Mouse (Mus musculus) midbrain, embryonic 16.5 days (tissue): ENCODE data around the gene Nek2. TPM values are rescaled to one million over a fixed set of nuclear protein-coding genes. Genes with fewer than 3 reads are reported as not detected.
A peak's percentile ranks its signal among the peaks of the same experiment; 100 is the strongest.

Experiments used
- ATAC-seq: fragments of 200-750 bp; cut with Nextera tagmentation; 2 replicates; pipeline ENCODE4 v1.8.0; 2017; ENCODE audit warnings: moderate TSS enrichment
- H3K27ac ChIP-seq: fragments of 300-500 bp; sonication (generic); 2 replicates; pipeline ENCODE4 v1.5.1; 2014; ENCODE audit warnings: mild to moderate bottlenecking, low read length, mixed read lengths
- H3K27me3 ChIP-seq: fragments of 300-500 bp; sonication (generic); 2 replicates; pipeline ENCODE4 v1.6.1; 2014; ENCODE audit warnings: low read depth, low read length, mixed read lengths; ENCODE audit not compliant: control insufficient read depth, insufficient read depth
- H3K36me3 ChIP-seq: fragments of 300-500 bp; sonication (generic); 2 replicates; pipeline ENCODE4 v1.6.1; 2014; ENCODE audit warnings: mild to moderate bottlenecking, low read length, moderate library complexity, mixed read lengths; ENCODE audit not compliant: control insufficient read depth, insufficient read depth
- H3K4me1 ChIP-seq: fragments of 300-500 bp; sonication (generic); 2 replicates; pipeline ENCODE4 v1.6.1; 2014; ENCODE audit warnings: mild to moderate bottlenecking, low read length, mixed read lengths; ENCODE audit not compliant: control insufficient read depth, insufficient read depth
- H3K4me2 ChIP-seq: fragments of 300-500 bp; sonication (generic); 2 replicates; pipeline ENCODE4 v1.6.1; 2014; ENCODE audit warnings: mild to moderate bottlenecking, low read length, mixed read lengths
- H3K4me3 ChIP-seq: fragments of 300-500 bp; sonication (generic); 2 replicates; pipeline ENCODE4 v1.5.1; 2014; ENCODE audit warnings: low read depth, mild to moderate bottlenecking, low read length, moderate library complexity, mixed read lengths
- H3K9ac ChIP-seq: fragments of 300-500 bp; sonication (generic); 2 replicates; pipeline ENCODE4 v1.6.1; 2014; ENCODE audit warnings: low read depth, low read length, mixed read lengths
- H3K9me3 ChIP-seq: fragments of 300-500 bp; sonication (generic); replicated peaks from 2 replicates; pipeline ENCODE4 v1.6.1; 2014; ENCODE audit warnings: mild to moderate bottlenecking, low read length, mixed read lengths; ENCODE audit not compliant: control insufficient read depth, poor library complexity, severe bottlenecking
- whole genome bisulfite sequencing: fragments of 180-500 bp; shearing (Covaris S2); extraction: QIAGEN DNeasy Blood & Tissue Kit; methylation state at CpG from one replicate; pipeline ENCODE4 v1.1.7; 2014; 5-methylcytosine and 5-hydroxymethylcytosine counted together
- polyA plus RNA-seq: library from polyadenylated mRNA; unstranded; fragments of >200 nt; fragmentation: Nextera tagmentation; extraction: Ambion mirVana; gene quantifications from 2 replicates; pipeline ENCODE4 v1.2.1, GENCODE M21; 2015

The Nek2 gene
- polyA plus RNA-seq, 1 experiment from 2014 or later: 4.7 TPM

GRCm38 (mm10) chr1:191808688-191809223 lies 12.5 kb upstream of the Nek2 start:
- H3K36me3 ChIP-seq: no peaks in the 10 kb centered on the region
- no peaks in the 10 kb centered on the region for H3K9me3 ChIP-seq
- no peak overlapping the region for H3K4me2 ChIP-seq
- no peak overlapping the region for H3K27ac ChIP-seq
- peak; percentile 95 for ATAC-seq
- H3K4me3 ChIP-seq: no peak overlapping the region
- H3K9ac ChIP-seq: no peak overlapping the region
- no peaks in the 10 kb centered on the region for H3K4me1 ChIP-seq
- no peaks in the 10 kb centered on the region for H3K27me3 ChIP-seq
- WGBS: 69% methylated on average over 12 of the region's 12 CpGs

GRCm38 (mm10) chr1:191811774-191812173 lies 9.5 kb upstream of the Nek2 start:
- H3K4me1 ChIP-seq: no peaks in the 10 kb centered on the region
- no peak overlapping the region for H3K27ac ChIP-seq
- ATAC-seq: no peak
- H3K36me3 ChIP-seq: no peaks in the 10 kb centered on the region
- H3K9me3 ChIP-seq: no peaks in the 10 kb centered on the region
- 84% methylated on average over 12 of the region's 12 CpGs for WGBS
- no peaks in the 10 kb centered on the region for H3K27me3 ChIP-seq
- H3K4me3 ChIP-seq: no peak overlapping the region
- no peak overlapping the region for H3K9ac ChIP-seq
- no peak overlapping the region for H3K4me2 ChIP-seq

GRCm38 (mm10) chr1:191812949-191813691 lies 8.1 kb upstream of the Nek2 start:
- no peaks in the 10 kb centered on the region for H3K27me3 ChIP-seq
- H3K36me3 ChIP-seq: no peaks in the 10 kb centered on the region
- H3K4me3 ChIP-seq: no peak overlapping the region
- ATAC-seq: no peak
- H3K4me1 ChIP-seq: peaks cover 2% of the 10 kb centered on the region; the same call in 1 of the 2 replicates
- H3K9me3 ChIP-seq: no peaks in the 10 kb centered on the region
- no peak overlapping the region for H3K27ac ChIP-seq
- WGBS: 89% methylated on average over 13 of the region's 13 CpGs
- H3K9ac ChIP-seq: no peak overlapping the region
- H3K4me2 ChIP-seq: no peak overlapping the region

DNA sequence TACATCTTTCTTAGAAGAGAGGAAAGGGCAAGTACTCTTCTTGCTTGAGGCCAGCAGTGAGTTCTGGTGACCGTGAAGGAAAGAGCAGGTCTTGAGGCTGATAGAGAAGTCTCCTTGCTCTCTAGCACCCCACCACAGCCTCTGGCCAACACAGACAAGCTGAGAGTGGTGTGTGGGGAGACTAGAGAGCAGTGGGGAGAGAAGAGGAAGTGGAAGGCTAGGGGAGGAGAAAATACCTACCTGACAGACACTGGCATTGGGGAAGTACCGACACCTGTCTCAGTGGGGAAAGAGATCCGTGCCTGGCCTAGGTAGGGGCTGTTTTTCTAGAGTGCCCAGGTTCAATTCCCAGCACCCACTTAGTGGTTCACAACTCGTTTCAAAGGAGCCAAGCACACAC lies 7.0 kb upstream of the Nek2 start:
- ATAC-seq: no peak
- H3K9me3 ChIP-seq: no peaks in the 10 kb centered on the region

DNA sequence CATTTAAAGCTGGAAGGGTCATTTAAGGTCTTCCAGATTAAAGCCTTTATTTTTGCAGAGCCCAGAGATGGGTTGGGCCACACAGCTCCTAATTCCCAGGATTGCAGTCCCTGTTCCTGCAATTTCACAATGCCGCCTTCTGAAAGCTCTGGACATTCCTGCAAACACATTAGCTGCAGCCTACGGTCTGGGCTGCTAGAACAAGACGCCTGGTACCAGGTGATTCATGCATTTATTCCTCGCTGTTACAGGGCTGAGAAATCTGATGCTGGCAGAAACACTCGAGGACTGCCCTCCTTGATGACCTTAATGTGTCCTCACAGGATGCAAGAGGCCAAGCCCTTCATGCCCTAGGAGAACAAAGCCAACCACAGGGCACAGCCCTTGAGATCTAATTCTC lies 6.3 kb upstream of the Nek2 start:
- Histone ChIP-seq H3K27me3 (no peaks in the 10 kb centered on the region), H3K4me1 (peaks cover 3% of the 10 kb centered on the region; the same call in 1 of the 2 replicates), H3K9ac (no peak overlapping the region), H3K9me3 (no peaks in the 10 kb centered on the region), H3K36me3 (no peaks in the 10 kb centered on the region), H3K4me2 (no peak overlapping the region), H3K4me3 (no peak overlapping the region), H3K27ac (no peak overlapping the region)
- no peak for ATAC-seq
- WGBS: 66% methylated on average over 5 of the region's 5 CpGs

More for the DNA sequence above, 7.0 kb upstream of the Nek2 start:
- Histone ChIP-seq H3K4me2 (no peak overlapping the region), H3K27ac (no peak overlapping the region), H3K4me3 (no peak overlapping the region), H3K27me3 (no peaks in the 10 kb centered on the region), H3K36me3 (no peaks in the 10 kb centered on the region), H3K9ac (no peak overlapping the region), H3K4me1 (peaks cover 3% of the 10 kb centered on the region; the same call in 1 of the 2 replicates)
- WGBS: 81% methylated on average over 4 of the region's 4 CpGs

DNA sequence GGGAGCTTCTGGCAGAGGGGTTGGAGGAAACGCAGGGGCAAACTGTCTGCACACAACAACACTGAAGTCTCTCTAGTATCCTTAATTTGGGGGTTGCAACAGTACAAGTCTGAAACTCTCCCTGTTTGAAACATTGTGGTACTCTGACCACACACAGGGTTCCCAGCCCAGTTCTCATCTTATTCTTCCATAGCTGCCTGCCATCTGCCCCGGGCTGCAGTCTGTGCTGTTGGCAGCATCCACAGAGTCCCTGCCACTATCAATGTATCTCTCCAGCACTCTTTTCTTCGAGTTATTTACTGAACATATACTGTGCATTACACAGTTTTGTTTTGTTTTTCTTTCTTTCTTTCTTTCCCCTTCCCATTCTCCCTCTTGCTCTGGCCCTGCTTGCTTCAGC lies 4.6 kb upstream of the Nek2 start:
- Histone ChIP-seq H3K4me1 (peaks cover 8% of the 10 kb centered on the region), H3K4me3 (no peak overlapping the region), H3K27ac (no peak overlapping the region), H3K4me2 (no peak overlapping the region), H3K9ac (no peak overlapping the region), H3K9me3 (no peaks in the 10 kb centered on the region), H3K27me3 (no peaks in the 10 kb centered on the region), H3K36me3 (no peaks in the 10 kb centered on the region)
- ATAC-seq: no peak
- 75% methylated on average over 3 of the region's 3 CpGs for WGBS

DNA sequence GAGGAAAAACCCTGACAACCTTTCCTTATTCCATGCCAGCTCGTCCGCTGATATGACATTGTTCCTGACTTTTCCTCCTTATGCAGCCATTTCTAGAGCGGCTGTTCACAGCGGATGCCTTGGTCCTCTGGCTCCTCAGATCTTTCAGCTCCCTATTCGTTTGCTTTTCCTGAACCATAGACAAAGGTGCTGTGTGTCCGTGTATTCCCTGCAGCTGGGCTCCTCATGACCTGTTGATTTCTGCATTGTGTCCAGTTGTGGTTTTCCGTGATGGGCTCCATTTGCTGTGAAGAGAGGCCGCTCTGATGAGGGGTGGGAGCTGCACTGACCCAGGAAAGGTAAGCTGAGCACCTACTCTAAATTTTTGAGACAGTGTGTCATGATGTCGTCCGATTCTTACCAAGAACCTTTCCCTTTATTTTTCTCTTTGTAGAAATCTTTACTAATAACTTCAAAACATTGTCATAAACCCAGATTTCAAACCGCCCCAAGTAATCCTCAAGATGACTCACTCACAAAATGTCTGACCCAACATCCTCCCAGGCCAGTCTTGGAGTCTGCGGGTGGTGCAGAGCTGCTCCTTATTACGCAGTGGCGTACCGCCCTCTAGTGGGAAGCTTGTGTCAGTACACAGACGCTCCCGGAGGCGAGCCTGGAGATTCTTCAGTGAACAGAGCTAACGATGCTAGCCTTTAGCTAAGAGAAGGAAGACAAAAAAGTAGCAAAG lies 3.7 kb upstream of the Nek2 start:
- H3K27me3 ChIP-seq: no peaks in the 10 kb centered on the region
- peak; percentile 50 for ATAC-seq
- no peak overlapping the region for H3K27ac ChIP-seq
- WGBS: 34% methylated on average over 19 of the region's 19 CpGs
- no peak overlapping the region for H3K4me3 ChIP-seq
- H3K36me3 ChIP-seq: no peaks in the 10 kb centered on the region
- peaks cover 10% of the 10 kb centered on the region for H3K4me1 ChIP-seq
- H3K9ac ChIP-seq: 0 out of 2 replicates have a peak overlapping the region, but pooled peaks have one; percentile 10
- no peak overlapping the region for H3K4me2 ChIP-seq
- H3K9me3 ChIP-seq: no peaks in the 10 kb centered on the region

DNA sequence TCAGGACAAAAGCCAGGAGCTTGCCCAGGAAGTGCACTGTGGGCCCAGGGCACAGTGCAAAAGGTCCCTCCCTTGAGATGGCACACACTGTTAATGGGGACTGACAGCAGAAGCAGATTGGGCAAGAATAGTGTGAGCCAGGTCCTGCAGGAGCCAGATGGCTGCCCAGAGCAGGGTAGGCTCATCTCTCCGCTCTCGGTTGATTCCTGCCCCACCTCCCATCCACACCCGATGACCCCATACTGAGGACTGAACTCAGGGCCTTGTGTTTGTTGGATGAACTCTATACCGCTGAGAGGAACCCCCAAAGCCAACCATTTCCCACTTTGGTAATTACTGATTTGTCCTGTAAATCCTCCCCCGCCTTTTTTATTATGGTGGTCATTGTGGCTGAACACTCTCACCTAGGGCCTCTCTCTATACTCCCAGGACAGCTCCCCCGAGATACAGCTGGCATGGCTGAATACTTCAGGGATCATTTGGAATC lies 3.1 kb upstream of the Nek2 start:
- ATAC-seq: peak; percentile 14; the same call in 1 of the 2 replicates
- WGBS: 39% methylated on average over 6 of the region's 6 CpGs
- Histone ChIP-seq H3K4me3 (no peak overlapping the region), H3K27me3 (no peaks in the 10 kb centered on the region), H3K4me1 (peaks cover 10% of the 10 kb centered on the region), H3K9ac (no peak overlapping the region), H3K27ac (no peak overlapping the region), H3K4me2 (no peak overlapping the region), H3K36me3 (no peaks in the 10 kb centered on the region), H3K9me3 (no peaks in the 10 kb centered on the region)

- Histone ChIP-seq H3K9ac (no peak overlapping the region), H3K27me3 (no peaks in the 10 kb centered on the region), H3K4me2 (no peak overlapping the region), H3K27ac (no peak overlapping the region), H3K36me3 (no peaks in the 10 kb centered on the region), H3K4me1 (peaks cover 10% of the 10 kb centered on the region), H3K9me3 (no peaks in the 10 kb centered on the region), H3K4me3 (no peak overlapping the region)
- ATAC-seq: no peak
Observed at GRCm38 (mm10) chr1:191819026-191819425, 2.2 kb upstream of the Nek2 start.
